Mouse (Mus musculus) testis, adult 2 months (tissue): Measurements from ENCODE around the gene Htr2b. TPM values are rescaled to one million over a fixed set of nuclear protein-coding genes. Genes with fewer than 3 reads are reported as not detected.
A peak's percentile ranks its signal among the peaks of the same experiment; 100 is the strongest.

Experiments used
- H3K27ac ChIP-seq: fragments of 200-500 bp; 2 replicates; pipeline ENCODE4 v1.5.1; 2012; ENCODE audit warnings: low read depth, low read length; ENCODE audit not compliant: control insufficient read depth, insufficient read depth
- H3K27me3 ChIP-seq: fragments of 200-500 bp; 2 replicates; pipeline ENCODE4 v1.6.1; 2012; ENCODE audit warnings: mild to moderate bottlenecking, low read length, moderate library complexity; ENCODE audit not compliant: control insufficient read depth, insufficient read depth
- H3K36me3 ChIP-seq: fragments of 200-500 bp; 2 replicates; pipeline ENCODE4 v1.6.1; 2012; ENCODE audit warnings: mild to moderate bottlenecking, low read length; ENCODE audit not compliant: control insufficient read depth, insufficient read depth
- H3K4me1 ChIP-seq: fragments of 200-500 bp; 2 replicates; pipeline ENCODE4 v1.6.1; 2012; ENCODE audit warnings: low read length; ENCODE audit not compliant: control insufficient read depth, insufficient read depth
- H3K4me3 ChIP-seq: fragments of 200-500 bp; 2 replicates; pipeline ENCODE4 v1.5.1; 2012; ENCODE audit warnings: low read depth, mild to moderate bottlenecking, low read length, moderate library complexity, mixed read lengths; ENCODE audit not compliant: control insufficient read depth
- CTCF ChIP-seq: fragments of 200-500 bp; IDR thresholded peaks from 2 replicates; pipeline ENCODE4 v1.5.1; 2012; ENCODE audit warnings: low read depth, mild to moderate bottlenecking, inconsistent platforms, low read length, moderate library complexity; ENCODE audit not compliant: control insufficient read depth, insufficient read depth, insufficient replicate concordance
- POLR2A ChIP-seq: fragments of 200-500 bp; IDR thresholded peaks from 2 replicates; pipeline ENCODE4 v1.6.1; 2012; ENCODE audit warnings: low read depth, mild to moderate bottlenecking, inconsistent platforms, low read length, moderate library complexity; ENCODE audit not compliant: control insufficient read depth
- polyA plus RNA-seq: library from polyadenylated mRNA; depleted of rRNA; stranded (reverse); fragments of >200 nt; gene quantifications from 2 replicates; pipeline ENCODE4 v1.2.3, GENCODE M21; 2012; rRNA removed

The Htr2b gene
- polyA plus RNA-seq, result 0.05 and 0.07 TPM in 2 replicates

- Histone ChIP-seq H3K27ac (no peak within 1 kb of the TSS), H3K4me3 (no peak within 1 kb of the TSS), H3K4me1 (no peaks in the 10 kb centered on the region), H3K36me3 (no peaks in the 10 kb centered on the region), H3K27me3 (no peaks in the 10 kb centered on the region)
- TF ChIP-seq CTCF (no peak), POLR2A (no peak)
Observed at GRCm38 (mm10) chr1:86111779-86112178, at the start of gene Htr2b. Gene Htr2b, minus strand, starts transcription at chr1:86111970.

GRCm38 (mm10) chr1:86161061-86161460 is 49.3 kb upstream of the Htr2b start:
- Histone ChIP-seq H3K4me3 (no peak overlapping the region), H3K4me1 (no peaks in the 10 kb centered on the region), H3K27me3 (no peaks in the 10 kb centered on the region), H3K36me3 (peaks cover 5% of the 10 kb centered on the region), H3K27ac (no peak overlapping the region)
- TF ChIP-seq POLR2A, result no peak
- no peak for TF ChIP-seq CTCF

GRCm38 (mm10) chr1:86160479-86160878 is 48.7 kb upstream of the Htr2b start:
- H3K27me3 ChIP-seq, result no peaks in the 10 kb centered on the region
- no peak overlapping the region for H3K4me3 ChIP-seq
- H3K27ac ChIP-seq, result no peak overlapping the region
- TF ChIP-seq POLR2A (no peak), CTCF (no peak)
- H3K4me1 ChIP-seq, result no peaks in the 10 kb centered on the region
- H3K36me3 ChIP-seq, result peaks cover 5% of the 10 kb centered on the region

GRCm38 (mm10) chr1:86160059-86160458 is 48.3 kb upstream of the Htr2b start:
- TF ChIP-seq CTCF (no peak), POLR2A (no peak)
- H3K27me3 ChIP-seq, result no peaks in the 10 kb centered on the region
- H3K4me1 ChIP-seq, result peaks cover 2% of the 10 kb centered on the region; the same call in 1 of the 2 replicates
- peaks cover 5% of the 10 kb centered on the region for H3K36me3 ChIP-seq
- H3K4me3 ChIP-seq, result no peak overlapping the region
- H3K27ac ChIP-seq, result no peak overlapping the region

- Histone ChIP-seq H3K36me3 (peaks cover 3% of the 10 kb centered on the region), H3K4me3 (no peak overlapping the region; the same call in 1 of the 2 replicates), H3K4me1 (peaks cover 7% of the 10 kb centered on the region), H3K27ac (no peak overlapping the region), H3K27me3 (no peaks in the 10 kb centered on the region)
- no peak for TF ChIP-seq POLR2A
- no peak for TF ChIP-seq CTCF
Observed at GRCm38 (mm10) chr1:86156595-86156994, 44.8 kb upstream of the Htr2b start.

GRCm38 (mm10) chr1:86156075-86156474 is 44.3 kb upstream of the Htr2b start:
- Histone ChIP-seq H3K4me1 (peaks cover 7% of the 10 kb centered on the region), H3K27ac (no peak overlapping the region), H3K4me3 (peak overlapping the region; percentile 86), H3K27me3 (no peaks in the 10 kb centered on the region), H3K36me3 (peaks cover 1% of the 10 kb centered on the region; the same call in 1 of the 2 replicates)
- TF ChIP-seq CTCF, result no peak
- no peak for TF ChIP-seq POLR2A

- H3K27ac ChIP-seq, result peak overlapping the region; percentile 2; the same call in 1 of the 2 replicates
- H3K36me3 ChIP-seq, result peaks cover 1% of the 10 kb centered on the region; the same call in 1 of the 2 replicates
- TF ChIP-seq POLR2A (no peak), CTCF (no peak)
- H3K4me3 ChIP-seq, result peak overlapping the region; percentile 86
- peaks cover 7% of the 10 kb centered on the region for H3K4me1 ChIP-seq
- no peaks in the 10 kb centered on the region for H3K27me3 ChIP-seq
Observed at GRCm38 (mm10) chr1:86154824-86155164, 43.0 kb upstream of the Htr2b start.

GRCm38 (mm10) chr1:86154133-86154823 is 42.5 kb upstream of the Htr2b start, which contains the start of gene Armc9:
Gene Armc9, plus strand, starts transcription at chr1:86154780.
- H3K4me1 ChIP-seq, result peaks cover 7% of the 10 kb centered on the region
- peak within 1 kb of the TSS; percentile 82 for H3K27ac ChIP-seq
- H3K36me3 ChIP-seq, result peaks cover 1% of the 10 kb centered on the region; the same call in 1 of the 2 replicates
- H3K4me3 ChIP-seq, result peak within 1 kb of the TSS; percentile 86
- no peaks in the 10 kb centered on the region for H3K27me3 ChIP-seq
- TF ChIP-seq CTCF (no peak), POLR2A (peak; percentile 98; the same call in 1 of the 2 replicates)
